ENCODE assay signal across 8 mouse cellular contexts in the genomic region with DNA sequence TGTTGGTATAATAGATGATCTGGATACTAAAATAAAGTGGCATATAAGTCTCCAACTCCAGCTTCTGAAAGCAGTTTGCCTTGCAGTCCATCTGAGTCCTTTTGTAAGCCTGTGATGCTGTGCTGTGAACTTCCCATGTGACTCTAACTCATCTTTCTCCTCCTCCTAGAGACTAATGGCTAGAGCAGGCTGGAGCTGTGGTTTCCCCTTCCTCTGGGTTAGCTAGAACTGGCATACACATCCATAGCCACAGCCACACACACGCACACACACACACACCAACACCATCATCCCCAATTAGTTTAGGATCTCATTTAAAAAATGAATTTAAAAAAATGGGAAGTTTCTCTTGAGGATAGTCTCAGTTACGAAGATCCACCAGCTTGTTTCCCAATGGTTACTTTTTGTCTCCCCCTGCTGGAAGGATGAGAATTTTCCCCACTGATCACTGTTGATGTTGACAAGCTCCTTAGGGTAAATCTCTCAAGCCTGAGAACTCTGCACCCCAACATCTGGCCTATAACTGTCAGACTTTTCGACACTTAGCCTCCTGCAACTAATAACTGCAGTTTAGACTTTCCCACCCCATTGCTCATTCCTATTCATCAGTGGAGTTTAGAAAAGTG.
DNase-seq lines count a peak whose midpoint lies in the region; ATAC-seq and TF ChIP-seq lines count a peak whose summit lies in the region.

No protein-coding gene starts in this region.

- peak; percentile 80 for TF ChIP-seq RAD21 in CH12.LX (IDR thresholded peaks at IDR 0.05; ENCODE audit: low read depth, low read length)

- no peaks in the 10 kb centered on the region for H3K9me3 ChIP-seq in intestine, embryonic 14.5 days (ENCODE audit: control insufficient read depth, low read length)
- no peaks in the 10 kb centered on the region for H3K9me3 ChIP-seq in intestine, embryonic 16.5 days (ENCODE audit: control insufficient read depth, low read length)
- no peaks in the 10 kb centered on the region for H3K9me3 ChIP-seq in CH12.LX (replicated peaks; ENCODE audit: low read length)

- in situ Hi-C loops in CH12.LX (cut with MboI; ENCODE audit: low pct_ligation_motif_present, low pct_unique_long_range_greater_than_20kb, low sequenced_read_pairs) = no loop called here

- H3K36me3 ChIP-seq in intestine, embryonic 14.5 days (ENCODE audit: control insufficient read depth, insufficient read depth, low read length) = no peaks in the 10 kb centered on the region
- no peaks in the 10 kb centered on the region for H3K36me3 ChIP-seq in intestine, embryonic 16.5 days (ENCODE audit: control insufficient read depth, insufficient read depth, low read length)
- H3K36me3 ChIP-seq in CH12.LX (replicated peaks in 1 of 2; ENCODE audit: control insufficient read depth in 1 of 2, insufficient read depth in 1 of 2, low read length in 1 of 2) = no peaks in the 10 kb centered on the region

- no peaks in the 10 kb centered on the region for H3K27me3 ChIP-seq in intestine, embryonic 14.5 days (replicated peaks; ENCODE audit: control insufficient read depth, insufficient read depth, low read length)
- no peaks in the 10 kb centered on the region for H3K27me3 ChIP-seq in intestine, embryonic 16.5 days (replicated peaks; ENCODE audit: control insufficient read depth, insufficient read depth, low read length)
- no peaks in the 10 kb centered on the region for H3K27me3 ChIP-seq in CH12.LX (replicated peaks)

- H3K4me1 ChIP-seq in intestine, embryonic 14.5 days (replicated peaks; ENCODE audit: control insufficient read depth, insufficient read depth, low read length) = no peaks in the 10 kb centered on the region
- H3K4me1 ChIP-seq in intestine, embryonic 16.5 days (ENCODE audit: control insufficient read depth, insufficient read depth, low read length) = no peaks in the 10 kb centered on the region
- H3K4me1 ChIP-seq in CH12.LX (ENCODE audit: control insufficient read depth in 1 of 2, insufficient read depth in 2 of 2) = peaks cover 0 to 9% of the 10 kb centered on the region in 2 experiments; a peak in 2 of 4 replicates

- no peak overlapping the region for H3K27ac ChIP-seq in intestine, embryonic 14.5 days (ENCODE audit: low read depth)
- H3K27ac ChIP-seq in intestine, embryonic 16.5 days (ENCODE audit: low read length) = no peak overlapping the region
- H3K27ac ChIP-seq in CH12.LX (ENCODE audit: insufficient read depth, low read depth) = no peak overlapping the region

- no peak overlapping the region for H3K9ac ChIP-seq in intestine, embryonic 14.5 days (ENCODE audit: low read length)
- no peak overlapping the region for H3K9ac ChIP-seq in intestine, embryonic 16.5 days (ENCODE audit: low read depth, low read length)
- H3K9ac ChIP-seq in CH12.LX (ENCODE audit: insufficient read depth, low read depth) = no peak overlapping the region

- peak; percentile 63 for DNase-seq in intestine, embryonic 14.5 days (ENCODE audit: low spot score)
- peak; percentile 46 for DNase-seq in CH12.LX (ENCODE audit: extremely low read depth)
- DNase-seq in c-Kit-positive CD71-positive TER-119-positive erythroid progenitor cells, embryonic 14.5 days (ENCODE audit: low spot score) = peak; percentile 3
- peak; percentile 46 to 62 for DNase-seq in heart, postnatal 10 days
- peak; percentile 31 to 63 for DNase-seq in left cerebral cortex, postnatal 14 days (ENCODE audit: low spot score in 2 of 2)
- peak; percentile 66 for DNase-seq in retina, postnatal 1 day
- DNase-seq in spleen, postnatal 4 days (ENCODE audit: low spot score in 2 of 2) = no peak

- no peak overlapping the region for H3K4me2 ChIP-seq in intestine, embryonic 14.5 days (ENCODE audit: low read length)
- no peak overlapping the region for H3K4me2 ChIP-seq in intestine, embryonic 16.5 days (ENCODE audit: low read depth, low read length)
- H3K4me2 ChIP-seq in CH12.LX (ENCODE audit: insufficient read depth, low read depth, poor library complexity, severe bottlenecking) = peak overlapping the region; percentile 98

- 47% methylated on average over 3 of the region's 3 CpGs for WGBS in intestine, embryonic 14.5 days
- WGBS in intestine, embryonic 16.5 days = 40% methylated on average over 3 of the region's 3 CpGs

- ATAC-seq in intestine, embryonic 14.5 days (replicated peaks; ENCODE audit: low FRiP score, low TSS enrichment, low read depth) = no peak
- no peak for ATAC-seq in intestine, embryonic 16.5 days

- no peak for TF ChIP-seq EP300 in CH12.LX (IDR thresholded peaks at IDR 0.05; ENCODE audit: low read length)

- peak; percentile 65 to 75; a peak in 3 of 4 replicates for TF ChIP-seq CTCF in CH12.LX (conservative IDR thresholded peaks at IDR 0.05 in 1 of 2, IDR thresholded peaks at IDR 0.05 in 1 of 2; ENCODE audit: low read depth in 2 of 2, low read length in 2 of 2)

- intact Hi-C loops in heart, postnatal 10 days (cut with DNase I) = loop anchor here (5.0 kb wide), 3 partner anchors 576 to 1384 kb away; no protein-coding TSS in a partner anchor
- intact Hi-C loops in left cerebral cortex, postnatal 14 days (cut with DNase I) = loop anchor here (5.0 to 10.0 kb wide), 2 partner anchors 69 to 1326 kb away; no protein-coding TSS in a partner anchor

- dilution Hi-C loops in CH12.LX (cut with MboI; ENCODE audit: extremely low pct_ligation_motif_present, extremely low pct_unique_long_range_greater_than_20kb, low sequenced_read_pairs) = no loop called here

- no peak overlapping the region for H3K4me3 ChIP-seq in intestine, embryonic 14.5 days (ENCODE audit: low read depth, low read length)
- no peak overlapping the region for H3K4me3 ChIP-seq in intestine, embryonic 16.5 days (ENCODE audit: low read length)
- H3K4me3 ChIP-seq in CH12.LX (replicated peaks in 1 of 3; ENCODE audit: low read depth in 2 of 3, low read length in 2 of 3, poor library complexity in 1 of 3) = no peak overlapping the region

- H3K79me2 ChIP-seq in CH12.LX (replicated peaks; ENCODE audit: control insufficient read depth, extremely low read depth, insufficient read depth, poor library complexity, severe bottlenecking) = no peaks in the 10 kb centered on the region

- no peak for TF ChIP-seq POLR2A in CH12.LX (IDR thresholded peaks at IDR 0.05; ENCODE audit: low read depth, low read length)

TF ChIP-seq in CH12.LX, 34 proteins besides CTCF, POLR2A, EP300 and RAD21:
- TF ChIP-seq MAZ (IDR thresholded peaks at IDR 0.05; ENCODE audit: low read depth, low read length) (no peak), TBP (conservative IDR thresholded peaks at IDR 0.05; ENCODE audit: low read depth, low read length) (no peak), ZNF384 (IDR thresholded peaks at IDR 0.05; ENCODE audit: low read depth, low read length) (peak; percentile 37; the same call in 1 of the 2 replicates), ZC3H11A (IDR thresholded peaks at IDR 0.05; ENCODE audit: low read depth, low read length) (peak; percentile 41), NELFE (IDR thresholded peaks at IDR 0.05; ENCODE audit: low read depth, low read length) (no peak), SMC3 (IDR thresholded peaks at IDR 0.05; ENCODE audit: low read depth, low read length) (peak; percentile 68), CHD1 (IDR thresholded peaks at IDR 0.05; ENCODE audit: low read depth, low read length) (no peak)
TF ChIP-seq in CH12.LX: peak in this region for 3.

Comparison
In these comparisons a context has a peak if more than half of its experiments do, and no peak if none do; other contexts are left out.
1. DNase-seq: peak in intestine, embryonic 14.5 days (single experiment), CH12.LX (single experiment), c-Kit-positive CD71-positive TER-119-positive erythroid progenitor cells, embryonic 14.5 days (single experiment), heart, postnatal 10 days (2 of 2), left cerebral cortex, postnatal 14 days (2 of 2) and retina, postnatal 1 day (single experiment); none in spleen, postnatal 4 days (0 of 2).